21 mouse cellular contexts compared by ENCODE assay signal in genomic region chr12:73986299-73986698, GRCm38 (mm10). TPM values are rescaled to one million over a fixed set of nuclear protein-coding genes. Genes with fewer than 3 reads are reported as not detected.
DNase-seq lines count a peak whose midpoint lies in the region; ATAC-seq and TF ChIP-seq lines count a peak whose summit lies in the region.
"Had no signal": no experiment of that assay in that cellular context is flagged by ENCODE, and none has a peak within 500 bp of the region (broad histone marks: within the 10 kb centered on the region; RNA-seq: fewer than 3 reads in every experiment).

No protein-coding gene starts in this region.

- H3K27ac ChIP-seq in hindbrain, postnatal 0 days = no peak overlapping the region
- no peak overlapping the region for H3K27ac ChIP-seq in hindbrain, embryonic 12.5 days
- H3K27ac ChIP-seq: forebrain, embryonic 12.5 days; limb, embryonic 15.5 days had no signal

- H3K27me3 ChIP-seq in hindbrain, postnatal 0 days (ENCODE audit: insufficient read depth, low read length) = no peaks in the 10 kb centered on the region
- no peaks in the 10 kb centered on the region for H3K27me3 ChIP-seq in hindbrain, embryonic 12.5 days
- H3K27me3 ChIP-seq: limb, embryonic 15.5 days had no signal

- peak; percentile 28 for DNase-seq in hindbrain, postnatal 0 days (ENCODE audit: low spot score)
- DNase-seq in retina, postnatal 1 day = peak; percentile 44
- DNase-seq in retina, embryonic 14.5 days (ENCODE audit: low spot score) = no peak
- DNase-seq in kidney, postnatal 10 days = peak; percentile 72
- no peak for DNase-seq in liver
- no peak for DNase-seq in embryo, embryonic 9.5 days (ENCODE audit: extremely low spot score)
- DNase-seq: adrenal gland, postnatal 36 days; cerebellum, adult 18-20 months; heart, postnatal 10 days; lung, adult 2 months; lung, postnatal 4 days; right cerebral cortex, postnatal 4 days; thymus, postnatal 36 days had no signal

- 0 out of 2 replicates have a peak, but pooled peaks cover 3% of the 10 kb centered on the region for H3K4me1 ChIP-seq in hindbrain, postnatal 0 days (ENCODE audit: insufficient read depth, low read length)
- H3K4me1 ChIP-seq in hindbrain, embryonic 12.5 days = no peaks in the 10 kb centered on the region
- H3K4me1 ChIP-seq: forebrain, embryonic 12.5 days; limb, embryonic 15.5 days had no signal

- H3K9ac ChIP-seq in hindbrain, postnatal 0 days (replicated peaks; ENCODE audit: low read length) = no peak overlapping the region
- no peak overlapping the region for H3K9ac ChIP-seq in hindbrain, embryonic 12.5 days
- H3K9ac ChIP-seq: forebrain, embryonic 12.5 days; limb, embryonic 15.5 days had no signal

- H3K4me2 ChIP-seq in hindbrain, postnatal 0 days (ENCODE audit: low read depth, low read length) = no peak overlapping the region
- H3K4me2 ChIP-seq in hindbrain, embryonic 12.5 days (replicated peaks) = no peak overlapping the region
- H3K4me2 ChIP-seq: forebrain, embryonic 12.5 days; heart, embryonic 11.5 days; limb, embryonic 15.5 days had no signal

- no peaks in the 10 kb centered on the region for H3K9me3 ChIP-seq in hindbrain, postnatal 0 days (ENCODE audit: low read length)
- no peaks in the 10 kb centered on the region for H3K9me3 ChIP-seq in hindbrain, embryonic 12.5 days (replicated peaks)
- H3K9me3 ChIP-seq: forebrain, embryonic 12.5 days; G1E; limb, embryonic 15.5 days had no signal

- 70% methylated on average over 7 of the region's 7 CpGs for WGBS in hindbrain, postnatal 0 days
- 86% methylated on average over 7 of the region's 7 CpGs for WGBS in hindbrain, embryonic 12.5 days

- H3K36me3 ChIP-seq in hindbrain, postnatal 0 days (ENCODE audit: insufficient read depth, low read length) = peaks cover 23% of the 10 kb centered on the region; the same call in 1 of the 2 replicates
- peaks cover 37% of the 10 kb centered on the region for H3K36me3 ChIP-seq in hindbrain, embryonic 12.5 days

- ATAC-seq in hindbrain, postnatal 0 days = no peak
- no peak for ATAC-seq in hindbrain, embryonic 12.5 days (ENCODE audit: low FRiP score)
- ATAC-seq: inflammation-experienced regulatory T-cells, adult 6 months had no signal

- TF ChIP-seq CTCF in hindbrain, postnatal 0 days (IDR thresholded peaks at IDR 0.05; ENCODE audit: low read depth) = no peak

- no peak overlapping the region for H3K4me3 ChIP-seq in hindbrain, postnatal 0 days (ENCODE audit: low read length)
- no peak overlapping the region for H3K4me3 ChIP-seq in hindbrain, embryonic 12.5 days
- H3K4me3 ChIP-seq: forebrain, embryonic 12.5 days; limb, embryonic 15.5 days had no signal

RNA-seq across cellular contexts. Expression of gene Syt16, which starts 11.2 kb away (rescaled TPM):
- total RNA-seq in hindbrain, postnatal 0 days (2014; rRNA removed) = 70.3 and 90.9 TPM in 2 replicates
- 65.3 and 67.6 TPM in 2 replicates for polyA plus RNA-seq in hindbrain, postnatal 0 days (2015; fragmentation: Nextera tagmentation; extraction: Ambion mirVana)
- 17.0 and 19.5 TPM in 2 replicates for polyA plus RNA-seq in hindbrain, embryonic 12.5 days (2016; fragmentation: Nextera tagmentation; extraction: Ambion mirVana)
- total RNA-seq: gastrocnemius, postnatal 4 days; heart, postnatal 10 days had no signal
- polyA plus RNA-seq: G1E; inflammation-experienced regulatory T-cells, adult 6 months; lung, adult 2 months had no signal

RNA-seq across cellular contexts. Expression of gene Snapc1, which starts 22.0 kb away (rescaled TPM):
- 11.1 and 12.8 TPM in 2 replicates for total RNA-seq in hindbrain, postnatal 0 days (2014; rRNA removed)
- polyA plus RNA-seq in hindbrain, postnatal 0 days (2015; fragmentation: Nextera tagmentation; extraction: Ambion mirVana) = 21.4 and 22.9 TPM in 2 replicates
- 29.4 and 31.5 TPM in 2 replicates for polyA plus RNA-seq in hindbrain, embryonic 12.5 days (2016; fragmentation: Nextera tagmentation; extraction: Ambion mirVana)

RNA-seq across cellular contexts. Expression of gene Gm49321, which starts 48.8 kb away (rescaled TPM):
- not detected in 2 replicates for total RNA-seq in hindbrain, postnatal 0 days (2014; rRNA removed)
- polyA plus RNA-seq in hindbrain, postnatal 0 days (2015; fragmentation: Nextera tagmentation; extraction: Ambion mirVana) = 12.8 and 14.8 TPM in 2 replicates
- 15.2 and 15.8 TPM in 2 replicates for polyA plus RNA-seq in hindbrain, embryonic 12.5 days (2016; fragmentation: Nextera tagmentation; extraction: Ambion mirVana)
- polyA plus RNA-seq: G1E; lung, adult 2 months; testis, adult 2 months had no signal

Comparison
In these comparisons a context has a peak if more than half of its experiments do, and no peak if none do; other contexts are left out.
1. DNase-seq: peak in hindbrain, postnatal 0 days (single experiment), retina, postnatal 1 day (single experiment) and kidney, postnatal 10 days (single experiment); none in retina, embryonic 14.5 days (single experiment), liver (single experiment) and embryo, embryonic 9.5 days (single experiment).